Mouse (Mus musculus) embryonic fibroblast, embryonic 13.5 days (primary cell): ENCODE results near the gene Acer2. TPM values are rescaled to one million over a fixed set of nuclear protein-coding genes. Genes with fewer than 3 reads are reported as not detected.

Experiments
- H3K27ac ChIP-seq: 2 replicates; pipeline ENCODE4 v1.5.1; 2012; ENCODE audit warnings: low read length, control low read depth, inconsistent platforms; ENCODE audit not compliant: insufficient read depth
- H3K4me1 ChIP-seq: 2 replicates; pipeline ENCODE4 v1.6.1; 2011; ENCODE audit warnings: low read length; ENCODE audit not compliant: control insufficient read depth, insufficient read depth
- H3K4me3 ChIP-seq: 2 replicates; pipeline ENCODE4 v1.5.1; 2011; ENCODE audit warnings: mild to moderate bottlenecking, control low read depth, low read length; ENCODE audit not compliant: insufficient read depth
- CTCF ChIP-seq: IDR thresholded peaks from 2 replicates; pipeline ENCODE4 v1.5.1; 2011; ENCODE audit warnings: mild to moderate bottlenecking, control low read depth, low read length, moderate library complexity, borderline replicate concordance; ENCODE audit not compliant: insufficient read depth
- POLR2A ChIP-seq: IDR thresholded peaks from 2 replicates; pipeline ENCODE4 v1.6.1; 2011; ENCODE audit warnings: low read depth, mild to moderate bottlenecking, control low read depth, low read length, moderate library complexity
- polyA plus RNA-seq: library from polyadenylated mRNA; stranded (reverse); fragments of >200 nt; gene quantifications from 2 replicates; pipeline ENCODE4 v1.2.4, GENCODE M21; 2011; ENCODE audit warnings: low read depth; ENCODE audit not compliant: missing spikeins, insufficient read length

Acer2 gene
- polyA plus RNA-seq, 1 experiment = 0.77 TPM

DNA sequence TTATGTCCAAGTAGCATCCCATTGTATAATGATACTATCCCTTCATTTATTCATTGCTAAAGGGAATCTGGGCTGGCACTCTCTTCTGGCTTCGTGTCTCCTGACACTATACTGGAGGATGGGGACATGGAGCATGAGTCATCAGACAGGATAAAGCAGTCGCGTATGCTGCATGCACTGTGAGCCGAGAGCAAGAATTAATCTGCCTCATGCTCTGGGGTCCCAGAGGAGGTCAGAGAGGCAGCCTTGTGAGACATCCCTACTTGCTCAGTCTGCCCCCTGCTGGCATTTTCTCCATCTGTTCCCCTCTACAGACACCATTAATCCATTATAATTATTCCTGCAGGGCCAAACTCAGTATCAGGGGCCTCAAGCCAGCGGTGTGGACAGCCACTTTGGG, 79.3 kb downstream of the Acer2 start:
- TF ChIP-seq POLR2A = no peak
- no peak for TF ChIP-seq CTCF
- Histone ChIP-seq H3K4me1 (no peaks in the 10 kb centered on the region), H3K27ac (no peak overlapping the region), H3K4me3 (no peak overlapping the region)

DNA sequence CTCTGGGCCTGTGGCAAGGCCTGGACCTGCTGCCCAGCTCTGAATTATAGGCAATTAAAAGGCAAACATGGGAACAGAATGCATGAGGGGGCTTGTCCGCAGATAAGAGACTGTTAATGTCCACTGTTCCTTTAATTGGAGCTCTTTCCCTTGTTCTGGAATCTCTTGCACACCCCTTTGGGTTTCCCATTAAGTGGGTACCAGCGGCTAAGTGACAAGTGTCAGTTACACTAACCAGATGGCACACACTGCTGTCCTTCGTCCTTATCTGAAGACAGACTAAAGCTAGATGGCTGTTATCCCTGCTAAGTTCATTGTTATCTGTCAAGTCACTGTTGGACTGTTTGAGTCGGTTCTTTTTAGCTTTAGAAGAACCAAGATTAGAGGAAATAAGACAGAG, 81.3 kb downstream of the Acer2 start:
- H3K4me1 ChIP-seq = no peaks in the 10 kb centered on the region
- no peak overlapping the region for H3K4me3 ChIP-seq
- no peak overlapping the region for H3K27ac ChIP-seq
- TF ChIP-seq CTCF = no peak
- TF ChIP-seq POLR2A = no peak

DNA sequence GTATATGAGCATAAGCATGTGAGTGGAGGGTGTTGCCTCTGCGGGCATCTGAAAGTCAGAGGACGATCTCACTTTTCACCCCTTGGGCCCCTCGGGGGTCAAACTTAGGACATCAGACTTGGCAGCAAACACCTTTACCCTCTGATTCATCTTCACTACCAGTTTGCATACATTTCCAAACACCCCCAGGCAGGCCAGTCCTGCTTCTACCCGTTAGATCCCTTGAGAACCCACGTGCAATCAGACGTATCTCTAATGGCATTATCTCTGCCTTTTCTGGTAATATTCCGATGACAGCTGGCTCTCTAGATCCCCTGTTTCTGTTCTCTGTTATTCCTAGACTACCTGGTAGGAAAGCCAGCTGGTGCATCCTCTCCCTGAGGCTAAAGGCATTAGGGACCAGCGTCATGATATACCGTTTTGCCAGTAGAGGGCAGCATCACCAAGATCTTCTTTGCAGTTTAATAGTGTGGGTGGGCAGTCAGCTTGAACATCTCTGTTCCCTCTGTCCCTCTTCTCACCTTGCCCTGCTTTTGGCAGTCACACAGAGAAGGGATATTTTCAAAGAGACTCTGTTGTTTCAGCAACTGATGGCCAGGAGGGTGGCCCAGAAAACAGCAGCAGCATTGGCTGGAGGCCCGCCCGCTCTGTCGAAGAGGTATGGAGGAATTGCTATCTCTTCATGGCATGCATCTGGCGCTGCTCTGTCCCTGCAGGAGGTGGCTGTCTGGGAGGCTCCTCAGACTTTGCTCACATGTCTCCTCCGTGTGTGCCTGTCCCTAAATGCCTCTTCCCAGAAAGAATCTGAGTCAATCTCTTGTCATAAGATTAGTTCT, 83.6 kb downstream of the Acer2 start:
- Histone ChIP-seq H3K4me3 (no peak overlapping the region), H3K4me1 (no peaks in the 10 kb centered on the region), H3K27ac (no peak overlapping the region)
- TF ChIP-seq POLR2A (no peak), CTCF (peak; percentile 39; the same call in 1 of the 2 replicates)

DNA sequence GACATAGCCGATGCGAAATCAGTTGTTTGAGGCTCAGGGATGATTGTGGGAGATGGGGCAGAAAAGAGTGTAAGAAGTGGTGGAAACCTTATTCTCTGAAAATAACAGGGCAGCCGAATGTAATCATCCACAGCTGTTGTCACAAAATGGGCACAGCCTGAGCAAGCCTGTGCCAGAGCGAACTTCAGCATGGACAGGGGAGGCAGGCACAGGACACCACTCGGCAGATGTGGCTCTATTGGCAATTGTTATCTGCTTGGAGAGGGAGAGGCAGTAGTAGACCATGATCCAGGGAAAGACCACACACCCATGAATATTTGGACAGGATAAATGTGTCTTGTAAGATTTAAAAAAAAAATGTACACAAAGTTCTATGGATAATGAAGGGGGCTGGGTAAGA, 103.1 kb downstream of the Acer2 start:
- Histone ChIP-seq H3K4me3 (no peak overlapping the region), H3K4me1 (no peaks in the 10 kb centered on the region), H3K27ac (no peak overlapping the region)
- TF ChIP-seq CTCF (no peak), POLR2A (no peak)

Other genes starting within 250 kb of the Acer2 start
- gene Plin2, start 204.3 kb upstream of the Acer2 start, polyA plus RNA-seq = 75.0 and 93.7 TPM in 2 replicates
- gene Dennd4c, start 125.8 kb upstream of the Acer2 start, polyA plus RNA-seq = 26.9 and 28.4 TPM in 2 replicates
- gene Rps6, start 17.0 kb upstream of the Acer2 start, polyA plus RNA-seq = 1,845 and 1,950 TPM in 2 replicates